Mouse (Mus musculus) spleen, postnatal 4 days (tissue): Measurements from ENCODE around the gene 4931422A03Rik.

Source experiments
- DNase-seq, 2 experiments: peaks; one replicate each; pipeline ENCODE4 v3.0.0; 2022; ENCODE audit warnings: low spot score in 2 of 2

4931422A03Rik gene

GRCm38 (mm10) chr2:103970041-103970790 is 57.9 kb downstream of the 4931422A03Rik start:
- DNase-seq = peak; percentile 66 to 85

GRCm38 (mm10) chr2:103969437-103970040 is 58.6 kb downstream of the 4931422A03Rik start:
- peak; percentile 78 to 89 for DNase-seq

- DNase-seq = no peak
Observed at GRCm38 (mm10) chr2:103968919-103969436, 59.2 kb downstream of the 4931422A03Rik start.

- DNase-seq = no peak
Observed at GRCm38 (mm10) chr2:103968186-103968585, 60.0 kb downstream of the 4931422A03Rik start.

GRCm38 (mm10) chr2:103965391-103965790 is 62.8 kb downstream of the 4931422A03Rik start:
- DNase-seq = no peak

- DNase-seq = no peak
Observed at GRCm38 (mm10) chr2:103962349-103962748, 65.8 kb downstream of the 4931422A03Rik start.

- no peak for DNase-seq
Observed at GRCm38 (mm10) chr2:103959574-103959973, 68.6 kb downstream of the 4931422A03Rik start.

GRCm38 (mm10) chr2:103959066-103959465 is 69.1 kb downstream of the 4931422A03Rik start:
- no peak for DNase-seq

- no peak for DNase-seq
Observed at GRCm38 (mm10) chr2:103958634-103959033, 69.5 kb downstream of the 4931422A03Rik start.

- peak; percentile 73 to 79 for DNase-seq
Observed at GRCm38 (mm10) chr2:103957649-103958546, 70.3 kb downstream of the 4931422A03Rik start, which contains the start of gene Lmo2. Lmo2 (plus strand) TSS chr2:103957986.

GRCm38 (mm10) chr2:103956867-103957266 is 71.3 kb downstream of the 4931422A03Rik start:
- peak; percentile 77 to 83 for DNase-seq

- no peak for DNase-seq
Observed at GRCm38 (mm10) chr2:103955714-103956113, 72.4 kb downstream of the 4931422A03Rik start.

- no peak for DNase-seq
Observed at GRCm38 (mm10) chr2:103953050-103953835, 74.9 kb downstream of the 4931422A03Rik start.

- DNase-seq = no peak
Observed at GRCm38 (mm10) chr2:103947982-103948655, 80.0 kb downstream of the 4931422A03Rik start.

GRCm38 (mm10) chr2:103946892-103947291 is 81.3 kb downstream of the 4931422A03Rik start:
- DNase-seq = no peak

GRCm38 (mm10) chr2:103945571-103946092 is 82.5 kb downstream of the 4931422A03Rik start:
- DNase-seq = peak in 1 of 2 experiments; percentile 29

GRCm38 (mm10) chr2:103944859-103945258 is 83.3 kb downstream of the 4931422A03Rik start:
- no peak for DNase-seq

- DNase-seq = no peak
Observed at GRCm38 (mm10) chr2:103941085-103941484, 87.1 kb downstream of the 4931422A03Rik start.

GRCm38 (mm10) chr2:103939003-103939402 is 89.2 kb downstream of the 4931422A03Rik start:
- no peak for DNase-seq

- no peak for DNase-seq
Observed at GRCm38 (mm10) chr2:103938573-103938972, 89.6 kb downstream of the 4931422A03Rik start.
